In genomic region chr9:107571534-107572326, GRCm38 (mm10) we compare ENCODE assay signal across 9 mouse cellular contexts. TPM values are rescaled to one million over a fixed set of nuclear protein-coding genes. Genes with fewer than 3 reads are reported as not detected.
DNase-seq lines count a peak whose midpoint lies in the region; ATAC-seq and TF ChIP-seq lines count a peak whose summit lies in the region.
"Had no signal": no experiment of that assay in that cellular context is flagged by ENCODE, and none has a peak within 500 bp of the region (broad histone marks: within the 10 kb centered on the region; RNA-seq: fewer than 3 reads in every experiment).

No protein-coding gene starts in this region.

- 0 out of 2 replicates have a peak, but pooled peaks have one; percentile 6 for TF ChIP-seq POLR2A in small intestine, adult 2 months (IDR thresholded peaks at IDR 0.05; ENCODE audit: low read depth, low read length)

- no peak for TF ChIP-seq CTCF in small intestine, adult 2 months (IDR thresholded peaks at IDR 0.05; ENCODE audit: extremely low read depth, insufficient read length, insufficient replicate concordance, low read depth, low read length)

- H3K9ac ChIP-seq in kidney, embryonic 15.5 days, result no peak overlapping the region
- peak overlapping the region; percentile 30; the same call in 1 of the 2 replicates for H3K9ac ChIP-seq in heart, embryonic 15.5 days
- peak overlapping the region; percentile 90 for H3K9ac ChIP-seq in liver, embryonic 12.5 days

- DNase-seq in kidney, adult 18-20 months, result no peak
- no peak for DNase-seq in layer of hippocampus, postnatal 25 days (ENCODE audit: extremely low spot score in 1 of 2, low spot score in 1 of 2)
- DNase-seq in cerebellum, adult 9-11 months, result no peak
- DNase-seq: gastrocnemius, postnatal 14 days had no signal

- H3K4me3 ChIP-seq in kidney, embryonic 15.5 days (replicated peaks), result peak overlapping the region; percentile 86; the same call in 1 of the 2 replicates
- H3K4me3 ChIP-seq in heart, embryonic 15.5 days, result peak overlapping the region; percentile 89; the same call in 1 of the 2 replicates
- H3K4me3 ChIP-seq in liver, embryonic 12.5 days, result peak overlapping the region; percentile 75
- peak overlapping the region; percentile 89 for H3K4me3 ChIP-seq in small intestine, adult 2 months (ENCODE audit: low read depth, low read length)

- ATAC-seq in kidney, embryonic 15.5 days (replicated peaks; ENCODE audit: low FRiP score), result no peak
- ATAC-seq in heart, embryonic 15.5 days (replicated peaks; ENCODE audit: insufficient number of reproducible peaks, insufficient read depth, low FRiP score, low read depth), result no peak
- ATAC-seq in liver, embryonic 12.5 days, result peak; percentile 48
- ATAC-seq in cerebellum, adult (ENCODE audit: insufficient number of reproducible peaks, low FRiP score, low TSS enrichment), result no peak

- no peaks in the 10 kb centered on the region for H3K9me3 ChIP-seq in kidney, embryonic 15.5 days (replicated peaks)
- no peaks in the 10 kb centered on the region for H3K9me3 ChIP-seq in heart, embryonic 15.5 days (replicated peaks)
- no peaks in the 10 kb centered on the region for H3K9me3 ChIP-seq in liver, embryonic 12.5 days (replicated peaks)

- H3K27me3 ChIP-seq in kidney, embryonic 15.5 days, result no peaks in the 10 kb centered on the region
- H3K27me3 ChIP-seq in heart, embryonic 15.5 days, result no peaks in the 10 kb centered on the region
- no peaks in the 10 kb centered on the region for H3K27me3 ChIP-seq in liver, embryonic 12.5 days (replicated peaks)
- H3K27me3 ChIP-seq in small intestine, adult 2 months (ENCODE audit: control insufficient read depth, insufficient read depth, low read length), result no peaks in the 10 kb centered on the region

- peaks cover 46% of the 10 kb centered on the region for H3K36me3 ChIP-seq in kidney, embryonic 15.5 days
- peaks cover 29% of the 10 kb centered on the region for H3K36me3 ChIP-seq in heart, embryonic 15.5 days
- peaks cover 38% of the 10 kb centered on the region for H3K36me3 ChIP-seq in liver, embryonic 12.5 days
- peaks cover 13% of the 10 kb centered on the region for H3K36me3 ChIP-seq in small intestine, adult 2 months (ENCODE audit: control insufficient read depth, insufficient read depth, low read length)

- WGBS in kidney, embryonic 15.5 days, result 90% methylated on average over 22 of the region's 22 CpGs
- 84% methylated on average over 22 of the region's 22 CpGs for WGBS in heart, embryonic 15.5 days
- 79% methylated on average over 22 of the region's 22 CpGs for WGBS in liver, embryonic 12.5 days (ENCODE audit: insufficient replicate concordance)
- 55% methylated on average over 22 of the region's 22 CpGs for WGBS in small intestine, adult 2 months

- H3K4me2 ChIP-seq in kidney, embryonic 15.5 days, result peak overlapping the region; percentile 72
- peak overlapping the region; percentile 85 for H3K4me2 ChIP-seq in heart, embryonic 15.5 days
- peak overlapping the region; percentile 86 for H3K4me2 ChIP-seq in liver, embryonic 12.5 days

- peaks cover 54% of the 10 kb centered on the region for H3K4me1 ChIP-seq in kidney, embryonic 15.5 days
- H3K4me1 ChIP-seq in heart, embryonic 15.5 days (replicated peaks), result peaks cover 56% of the 10 kb centered on the region
- H3K4me1 ChIP-seq in liver, embryonic 12.5 days, result peaks cover 75% of the 10 kb centered on the region
- H3K4me1 ChIP-seq in small intestine, adult 2 months (ENCODE audit: control insufficient read depth, insufficient read depth, insufficient read length, low read length), result peaks cover 37% of the 10 kb centered on the region

- H3K27ac ChIP-seq in kidney, embryonic 15.5 days, result no peak overlapping the region
- peak overlapping the region; percentile 27 for H3K27ac ChIP-seq in heart, embryonic 15.5 days
- H3K27ac ChIP-seq in liver, embryonic 12.5 days, result peak overlapping the region; percentile 94
- H3K27ac ChIP-seq in small intestine, adult 2 months (ENCODE audit: insufficient read depth, low read depth, low read length), result peak overlapping the region; percentile 99

RNA-seq across cellular contexts. Expression of gene Hyal2, which starts 4.0 kb away (rescaled TPM):
- 111 and 117 TPM in 2 replicates for polyA plus RNA-seq in kidney, embryonic 15.5 days (2015; fragmentation: Nextera tagmentation; extraction: Ambion mirVana)
- polyA plus RNA-seq in heart, embryonic 15.5 days (2015; fragmentation: Nextera tagmentation; extraction: Ambion mirVana), result 72.2 and 89.3 TPM in 2 replicates
- polyA plus RNA-seq in liver, embryonic 12.5 days (2016; fragmentation: Nextera tagmentation; extraction: Ambion mirVana), result 53.9 and 57.6 TPM in 2 replicates
- 119 and 213 TPM in 2 replicates for polyA plus RNA-seq in small intestine, adult 2 months (2012; rRNA removed)
- total RNA-seq in layer of hippocampus, postnatal 25 days (2021), result 10 to 100 TPM; 13.2 to 17.8 TPM

RNA-seq across cellular contexts. Expression of gene Hyal1, which starts 5.0 kb away (rescaled TPM):
- polyA plus RNA-seq in kidney, embryonic 15.5 days (2015; fragmentation: Nextera tagmentation; extraction: Ambion mirVana), result 8.6 and 10.5 TPM in 2 replicates
- 8.3 and 9.1 TPM in 2 replicates for polyA plus RNA-seq in heart, embryonic 15.5 days (2015; fragmentation: Nextera tagmentation; extraction: Ambion mirVana)
- polyA plus RNA-seq in liver, embryonic 12.5 days (2016; fragmentation: Nextera tagmentation; extraction: Ambion mirVana), result 3.6 and 3.9 TPM in 2 replicates
- 2.3 and 2.6 TPM in 2 replicates for polyA plus RNA-seq in small intestine, adult 2 months (2012; rRNA removed)
- 1 to 10 TPM; 6.4 to 8.0 TPM for total RNA-seq in layer of hippocampus, postnatal 25 days (2021)

RNA-seq across cellular contexts. Expression of gene Naa80, which starts 7.0 kb away (rescaled TPM):
- 16.0 and 19.3 TPM in 2 replicates for polyA plus RNA-seq in kidney, embryonic 15.5 days (2015; fragmentation: Nextera tagmentation; extraction: Ambion mirVana)
- 13.4 and 17.2 TPM in 2 replicates for polyA plus RNA-seq in heart, embryonic 15.5 days (2015; fragmentation: Nextera tagmentation; extraction: Ambion mirVana)
- polyA plus RNA-seq in liver, embryonic 12.5 days (2016; fragmentation: Nextera tagmentation; extraction: Ambion mirVana), result 12.5 and 12.9 TPM in 2 replicates
- polyA plus RNA-seq in small intestine, adult 2 months (2012; rRNA removed), result 26.3 and 46.3 TPM in 2 replicates
- 10 to 100 TPM; 11.3 to 13.3 TPM for total RNA-seq in layer of hippocampus, postnatal 25 days (2021)

RNA-seq across cellular contexts. Expression of gene Tusc2, which starts 8.7 kb away (rescaled TPM):
- polyA plus RNA-seq in kidney, embryonic 15.5 days (2015; fragmentation: Nextera tagmentation; extraction: Ambion mirVana), result 46.5 and 46.8 TPM in 2 replicates
- 41.4 and 43.0 TPM in 2 replicates for polyA plus RNA-seq in heart, embryonic 15.5 days (2015; fragmentation: Nextera tagmentation; extraction: Ambion mirVana)
- 48.6 and 52.7 TPM in 2 replicates for polyA plus RNA-seq in liver, embryonic 12.5 days (2016; fragmentation: Nextera tagmentation; extraction: Ambion mirVana)
- 38.8 and 49.7 TPM in 2 replicates for polyA plus RNA-seq in small intestine, adult 2 months (2012; rRNA removed)
- 10 to 100 TPM; 71.1 to 76.0 TPM for total RNA-seq in layer of hippocampus, postnatal 25 days (2021)

RNA-seq across cellular contexts. Expression of gene Hyal3, which starts 8.9 kb away (rescaled TPM):
- 1.3 TPM in 2 replicates for polyA plus RNA-seq in kidney, embryonic 15.5 days (2015; fragmentation: Nextera tagmentation; extraction: Ambion mirVana)
- polyA plus RNA-seq in heart, embryonic 15.5 days (2015; fragmentation: Nextera tagmentation; extraction: Ambion mirVana), result 0.68 and 0.82 TPM in 2 replicates
- 0.99 and 1.2 TPM in 2 replicates for polyA plus RNA-seq in liver, embryonic 12.5 days (2016; fragmentation: Nextera tagmentation; extraction: Ambion mirVana)
- polyA plus RNA-seq in small intestine, adult 2 months (2012; rRNA removed), result 0.52 and 0.89 TPM in 2 replicates
- 1 to 10 TPM; 1.4 to 1.9 TPM for total RNA-seq in layer of hippocampus, postnatal 25 days (2021)
